17 mouse cellular contexts compared by ENCODE assay signal in genomic region chr4:33257263-33257964, GRCm38 (mm10). TPM values are rescaled to one million over a fixed set of nuclear protein-coding genes. Genes with fewer than 3 reads are reported as not detected.
DNase-seq lines count a peak whose midpoint lies in the region; ATAC-seq and TF ChIP-seq lines count a peak whose summit lies in the region.
"Had no signal": no experiment of that assay in that cellular context is flagged by ENCODE, and none has a peak within 500 bp of the region (broad histone marks: within the 10 kb centered on the region; RNA-seq: fewer than 3 reads in every experiment).

No protein-coding gene starts in this region.

- 0 out of 2 replicates have a peak overlapping the region, but pooled peaks have one; percentile 5 for H3K4me2 ChIP-seq in liver, embryonic 13.5 days
- H3K4me2 ChIP-seq in hindbrain, postnatal 0 days (ENCODE audit: low read depth, low read length): no peak overlapping the region
- H3K4me2 ChIP-seq: forebrain, embryonic 12.5 days; midbrain, embryonic 15.5 days had no signal

- H3K27ac ChIP-seq in liver, embryonic 13.5 days: peak overlapping the region; percentile 63; the same call in 1 of the 2 replicates
- H3K27ac ChIP-seq in hindbrain, postnatal 0 days: no peak overlapping the region
- H3K27ac ChIP-seq: forebrain, embryonic 12.5 days; limb, embryonic 10.5 days; midbrain, embryonic 15.5 days had no signal

- no peaks in the 10 kb centered on the region for H3K27me3 ChIP-seq in liver, embryonic 13.5 days
- H3K27me3 ChIP-seq in hindbrain, postnatal 0 days (ENCODE audit: insufficient read depth, low read length): no peaks in the 10 kb centered on the region
- H3K27me3 ChIP-seq: forebrain, embryonic 12.5 days; midbrain, embryonic 15.5 days had no signal

- WGBS in liver, embryonic 13.5 days (ENCODE audit: insufficient replicate concordance): 64% methylated on average over 11 of the region's 11 CpGs
- WGBS in hindbrain, postnatal 0 days: 74% methylated on average over 11 of the region's 11 CpGs

- ATAC-seq in liver, embryonic 13.5 days (ENCODE audit: low read depth): peak; percentile 61
- no peak for ATAC-seq in hindbrain, postnatal 0 days
- ATAC-seq: midbrain, embryonic 15.5 days had no signal

- H3K36me3 ChIP-seq in liver, embryonic 13.5 days: no peaks in the 10 kb centered on the region
- H3K36me3 ChIP-seq in hindbrain, postnatal 0 days (ENCODE audit: insufficient read depth, low read length): no peaks in the 10 kb centered on the region
- H3K36me3 ChIP-seq: forebrain, embryonic 12.5 days; limb, embryonic 10.5 days; midbrain, embryonic 15.5 days had no signal

- peaks cover 16% of the 10 kb centered on the region for H3K4me1 ChIP-seq in liver, embryonic 13.5 days (replicated peaks)
- no peaks in the 10 kb centered on the region for H3K4me1 ChIP-seq in hindbrain, postnatal 0 days (ENCODE audit: insufficient read depth, low read length)
- H3K4me1 ChIP-seq: forebrain, embryonic 12.5 days; midbrain, embryonic 15.5 days had no signal

- H3K4me3 ChIP-seq in liver, embryonic 13.5 days (replicated peaks): no peak overlapping the region
- H3K4me3 ChIP-seq in hindbrain, postnatal 0 days (ENCODE audit: low read length): no peak overlapping the region
- H3K4me3 ChIP-seq: forebrain, embryonic 12.5 days; limb, embryonic 10.5 days; midbrain, embryonic 15.5 days had no signal

- peak; percentile 46 for DNase-seq in heart, postnatal 4 days
- DNase-seq in heart, adult 9 months (ENCODE audit: low spot score in 2 of 2): no peak
- peak; percentile 63 for DNase-seq in ovary, adult 18-20 months (ENCODE audit: low spot score)
- DNase-seq in ovary, postnatal 14 days (ENCODE audit: low spot score): no peak
- no peak for DNase-seq in liver, embryonic 13.5 days
- peak; percentile 64 for DNase-seq in testis, postnatal 14 days (ENCODE audit: low spot score)
- DNase-seq in hindbrain, postnatal 0 days (ENCODE audit: low spot score): no peak
- DNase-seq in frontal cortex, postnatal 36 days (ENCODE audit: low spot score in 2 of 2): no peak
- DNase-seq: right cerebral cortex, postnatal 25 days had no signal

- no peak for TF ChIP-seq CTCF in hindbrain, postnatal 0 days (IDR thresholded peaks at IDR 0.05; ENCODE audit: low read depth)

- H3K9me3 ChIP-seq in liver, embryonic 13.5 days (replicated peaks): no peaks in the 10 kb centered on the region
- H3K9me3 ChIP-seq in hindbrain, postnatal 0 days (ENCODE audit: low read length): no peaks in the 10 kb centered on the region
- H3K9me3 ChIP-seq: forebrain, embryonic 12.5 days; limb, embryonic 10.5 days; midbrain, embryonic 15.5 days had no signal

- no peak overlapping the region for H3K9ac ChIP-seq in liver, embryonic 13.5 days
- H3K9ac ChIP-seq in hindbrain, postnatal 0 days (replicated peaks; ENCODE audit: low read length): no peak overlapping the region
- H3K9ac ChIP-seq: forebrain, embryonic 12.5 days; midbrain, embryonic 15.5 days had no signal

RNA-seq across cellular contexts. Expression of gene Pnrc1, which starts 32.5 kb away (rescaled TPM):
- total RNA-seq in heart, postnatal 4 days (2021): 100 to 1,000 TPM; 103 to 110 TPM
- polyA plus RNA-seq in liver, embryonic 13.5 days (2015; fragmentation: Nextera tagmentation; extraction: Ambion mirVana): 28.4 and 33.6 TPM in 2 replicates
- total RNA-seq in hindbrain, postnatal 0 days (2014; rRNA removed): 60.5 and 84.9 TPM in 2 replicates
- polyA plus RNA-seq in hindbrain, postnatal 0 days (2015; fragmentation: Nextera tagmentation; extraction: Ambion mirVana): 46.9 and 49.8 TPM in 2 replicates

RNA-seq across cellular contexts. Expression of gene Srsf12, which starts 48.6 kb away (rescaled TPM):
- total RNA-seq in heart, postnatal 4 days (2021): under 1 TPM; 0.18 to 0.29 TPM
- polyA plus RNA-seq in liver, embryonic 13.5 days (2015; fragmentation: Nextera tagmentation; extraction: Ambion mirVana): 0.31 and 0.37 TPM in 2 replicates
- 53.6 and 56.6 TPM in 2 replicates for total RNA-seq in hindbrain, postnatal 0 days (2014; rRNA removed)
- polyA plus RNA-seq in hindbrain, postnatal 0 days (2015; fragmentation: Nextera tagmentation; extraction: Ambion mirVana): 59.5 and 64.9 TPM in 2 replicates
- total RNA-seq: common myeloid progenitor, adult 5-6 weeks; gastrocnemius, adult 18-20 months; heart, adult 18-20 months; megakaryocyte, adult 5-6 weeks had no signal
- polyA plus RNA-seq: C2C12 had no signal

RNA-seq across cellular contexts. Expression of gene Rngtt, which starts 52.7 kb away (rescaled TPM):
- total RNA-seq in heart, postnatal 4 days (2021): 10 to 100 TPM; 16.7 to 16.9 TPM
- polyA plus RNA-seq in liver, embryonic 13.5 days (2015; fragmentation: Nextera tagmentation; extraction: Ambion mirVana): 16.4 and 23.7 TPM in 2 replicates
- total RNA-seq in hindbrain, postnatal 0 days (2014; rRNA removed): 11.3 and 12.8 TPM in 2 replicates
- 13.5 and 15.0 TPM in 2 replicates for polyA plus RNA-seq in hindbrain, postnatal 0 days (2015; fragmentation: Nextera tagmentation; extraction: Ambion mirVana)

Comparison
In these comparisons a context has a peak if more than half of its experiments do, and no peak if none do; other contexts are left out.
1. DNase-seq: peak in heart, postnatal 4 days (single experiment), ovary, adult 18-20 months (single experiment) and testis, postnatal 14 days (single experiment); none in heart, adult 9 months (0 of 2), ovary, postnatal 14 days (single experiment), liver, embryonic 13.5 days (single experiment), hindbrain, postnatal 0 days (single experiment) and frontal cortex, postnatal 36 days (0 of 2).
2. RNA of gene Srsf12, which starts 48.6 kb away (total RNA-seq): 53.6 to 56.6 TPM in hindbrain, postnatal 0 days; 0.18 to 0.29 TPM in heart, postnatal 4 days; every median in the first group is over 10 times any median in the second.